8 mouse cellular contexts compared by ENCODE assay signal in the genomic region with DNA sequence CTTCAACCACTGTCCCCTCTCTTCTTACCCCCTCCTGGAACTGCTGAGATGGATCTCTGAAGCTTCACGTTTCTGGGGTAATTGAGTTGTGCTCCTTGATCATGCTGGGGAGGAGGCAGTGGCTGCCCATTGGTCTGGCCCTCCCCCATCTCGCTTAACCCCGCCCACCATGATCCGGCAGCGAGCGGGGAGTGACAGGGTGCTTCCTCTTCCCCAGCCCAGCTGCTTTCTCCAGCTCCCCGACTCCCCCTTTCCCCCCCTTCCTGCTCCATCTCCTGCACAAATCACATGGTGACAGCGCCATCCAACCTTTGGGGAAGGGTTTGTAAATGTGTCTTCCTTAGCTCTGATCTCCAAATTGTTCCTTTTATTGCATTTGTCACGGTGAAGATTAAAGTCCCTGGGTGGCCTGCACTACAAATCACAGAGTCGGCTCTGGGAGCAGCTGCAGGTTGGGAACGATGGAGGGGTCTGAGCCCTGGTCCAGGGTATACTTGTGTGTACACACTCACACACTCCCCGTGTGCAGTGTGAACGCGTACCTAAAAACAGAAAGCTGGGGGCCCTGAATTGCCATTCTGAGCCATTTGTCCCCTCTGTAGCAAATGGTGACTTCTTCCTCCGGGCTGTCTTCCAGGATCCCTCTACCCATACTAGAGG. TPM values are rescaled to one million over a fixed set of nuclear protein-coding genes. Genes with fewer than 3 reads are reported as not detected.
DNase-seq lines count a peak whose midpoint lies in the region; ATAC-seq lines count a peak whose summit lies in the region.

No protein-coding gene starts in this region.

- no peak overlapping the region for H3K27ac ChIP-seq in embryonic facial prominence, embryonic 11.5 days (replicated peaks; ENCODE audit: low read depth, low read length)
- no peak overlapping the region for H3K27ac ChIP-seq in heart, embryonic 12.5 days (ENCODE audit: poor library complexity, severe bottlenecking)
- H3K27ac ChIP-seq in kidney, embryonic 14.5 days (ENCODE audit: low read depth, low read length): 0 out of 2 replicates have a peak overlapping the region, but pooled peaks have one; percentile 14
- H3K27ac ChIP-seq in liver, embryonic 15.5 days (replicated peaks): no peak overlapping the region

- 14% methylated on average over 15 of the region's 15 CpGs for WGBS in embryonic facial prominence, embryonic 11.5 days
- WGBS in heart, embryonic 12.5 days: 16% methylated on average over 15 of the region's 15 CpGs
- whole genome bisulfite sequencing in kidney, embryonic 14.5 days: 6% methylated on average over 15 of the region's 15 CpGs
- 12% methylated on average over 15 of the region's 15 CpGs for WGBS in liver, embryonic 15.5 days (ENCODE audit: insufficient replicate concordance)

- H3K9me3 ChIP-seq in embryonic facial prominence, embryonic 11.5 days (replicated peaks; ENCODE audit: control insufficient read depth, low read length): no peaks in the 10 kb centered on the region
- H3K9me3 ChIP-seq in heart, embryonic 12.5 days (replicated peaks): no peaks in the 10 kb centered on the region
- H3K9me3 ChIP-seq in kidney, embryonic 14.5 days (ENCODE audit: control insufficient read depth, low read length): no peaks in the 10 kb centered on the region
- H3K9me3 ChIP-seq in liver, embryonic 15.5 days (replicated peaks): no peaks in the 10 kb centered on the region

- peak; percentile 58 to 71 for DNase-seq in spleen, adult 18-20 months
- DNase-seq in spleen, adult 12 weeks (ENCODE audit: low spot score): no peak
- peak; percentile 73 for DNase-seq in embryonic facial prominence, embryonic 11.5 days (ENCODE audit: low spot score)
- peak; percentile 30 to 40 for DNase-seq in natural killer cell, adult 2 months (ENCODE audit: low spot score in 2 of 2)
- DNase-seq in thymus, postnatal 0 days (ENCODE audit: low spot score): peak; percentile 29

- peak overlapping the region; percentile 36 for H3K4me2 ChIP-seq in embryonic facial prominence, embryonic 11.5 days (ENCODE audit: low read depth, low read length)
- peak overlapping the region; percentile 68 for H3K4me2 ChIP-seq in heart, embryonic 12.5 days
- peak overlapping the region; percentile 31 for H3K4me2 ChIP-seq in kidney, embryonic 14.5 days (replicated peaks; ENCODE audit: low read depth, low read length)
- peak overlapping the region; percentile 48 for H3K4me2 ChIP-seq in liver, embryonic 15.5 days

- ATAC-seq in embryonic facial prominence, embryonic 11.5 days (replicated peaks; ENCODE audit: insufficient number of reproducible peaks, low FRiP score, low TSS enrichment, low read depth): peak; percentile 54; the same call in 1 of the 2 replicates
- 0 out of 2 replicates have a peak, but pooled peaks have one; percentile 23 for ATAC-seq in heart, embryonic 12.5 days (ENCODE audit: insufficient number of reproducible peaks, low FRiP score)
- peak; percentile 65 for ATAC-seq in kidney, embryonic 14.5 days (ENCODE audit: low FRiP score, low TSS enrichment)
- ATAC-seq in liver, embryonic 15.5 days (ENCODE audit: insufficient read depth): no peak

- H3K9ac ChIP-seq in embryonic facial prominence, embryonic 11.5 days (replicated peaks; ENCODE audit: low read length): peak overlapping the region; percentile 10; the same call in 1 of the 2 replicates
- H3K9ac ChIP-seq in heart, embryonic 12.5 days: peak overlapping the region; percentile 37; the same call in 1 of the 2 replicates
- H3K9ac ChIP-seq in kidney, embryonic 14.5 days (ENCODE audit: low read depth, low read length): peak overlapping the region; percentile 35
- H3K9ac ChIP-seq in liver, embryonic 15.5 days: no peak overlapping the region

- H3K36me3 ChIP-seq in embryonic facial prominence, embryonic 11.5 days (replicated peaks; ENCODE audit: control insufficient read depth, insufficient read depth, low read depth, low read length): no peaks in the 10 kb centered on the region
- no peaks in the 10 kb centered on the region for H3K36me3 ChIP-seq in heart, embryonic 12.5 days
- no peaks in the 10 kb centered on the region for H3K36me3 ChIP-seq in kidney, embryonic 14.5 days (ENCODE audit: control insufficient read depth, insufficient read depth, low read length)
- H3K36me3 ChIP-seq in liver, embryonic 15.5 days (replicated peaks): no peaks in the 10 kb centered on the region

- H3K4me3 ChIP-seq in embryonic facial prominence, embryonic 11.5 days (ENCODE audit: low read depth, low read length): peak overlapping the region; percentile 16; the same call in 1 of the 2 replicates
- peak overlapping the region; percentile 31 for H3K4me3 ChIP-seq in heart, embryonic 12.5 days
- peak overlapping the region; percentile 18 for H3K4me3 ChIP-seq in kidney, embryonic 14.5 days (ENCODE audit: low read length)
- 0 out of 2 replicates have a peak overlapping the region, but pooled peaks have one; percentile 17 for H3K4me3 ChIP-seq in liver, embryonic 15.5 days (replicated peaks)

- peaks cover 3% of the 10 kb centered on the region; the same call in 1 of the 2 replicates for H3K27me3 ChIP-seq in embryonic facial prominence, embryonic 11.5 days (ENCODE audit: control insufficient read depth, insufficient read depth, low read length)
- peaks cover 22% of the 10 kb centered on the region for H3K27me3 ChIP-seq in heart, embryonic 12.5 days (replicated peaks)
- H3K27me3 ChIP-seq in kidney, embryonic 14.5 days (ENCODE audit: control insufficient read depth, insufficient read depth, low read length): no peaks in the 10 kb centered on the region
- H3K27me3 ChIP-seq in liver, embryonic 15.5 days: peaks cover 43% of the 10 kb centered on the region

- peaks cover 11% of the 10 kb centered on the region for H3K4me1 ChIP-seq in embryonic facial prominence, embryonic 11.5 days (ENCODE audit: control insufficient read depth, insufficient read depth, low read length)
- H3K4me1 ChIP-seq in heart, embryonic 12.5 days (replicated peaks): peaks cover 28% of the 10 kb centered on the region
- H3K4me1 ChIP-seq in kidney, embryonic 14.5 days (ENCODE audit: control insufficient read depth, insufficient read depth, low read length): peaks cover 30% of the 10 kb centered on the region
- H3K4me1 ChIP-seq in liver, embryonic 15.5 days (replicated peaks): peaks cover 9% of the 10 kb centered on the region; the same call in 1 of the 2 replicates

RNA-seq across cellular contexts. Expression of a gene that starts 52.5 kb away (rescaled TPM):
- polyA plus RNA-seq in embryonic facial prominence, embryonic 11.5 days (2014; fragmentation: Nextera tagmentation; extraction: Ambion mirVana): 53.6 and 56.0 TPM in 2 replicates
- polyA plus RNA-seq in heart, embryonic 12.5 days (2016; fragmentation: Nextera tagmentation; extraction: Ambion mirVana): 40.0 and 44.3 TPM in 2 replicates
- 41.6 and 54.9 TPM in 2 replicates for polyA plus RNA-seq in kidney, embryonic 14.5 days (2014; fragmentation: Nextera tagmentation; extraction: Ambion mirVana)
- polyA plus RNA-seq in liver, embryonic 15.5 days (2015; fragmentation: Nextera tagmentation; extraction: Ambion mirVana): 46.1 and 48.3 TPM in 2 replicates
- 27.2 and 28.5 TPM in 2 replicates for polyA plus RNA-seq in thymus, postnatal 0 days (2015; fragmentation: Nextera tagmentation; extraction: Ambion mirVana)
